Mouse (Mus musculus) small intestine, adult 2 months (tissue): ENCODE measurements around the gene Psg20.

Experiments used
- CTCF ChIP-seq: fragments of 200-500 bp; IDR thresholded peaks from 2 replicates; pipeline ENCODE4 v1.5.1; 2012; ENCODE audit warnings: low read depth, mild to moderate bottlenecking, control low read depth, inconsistent platforms, low read length, moderate library complexity, mixed read lengths; ENCODE audit not compliant: insufficient replicate concordance, insufficient read length; ENCODE audit errors: extremely low read depth
- POLR2A ChIP-seq: fragments of 200-500 bp; IDR thresholded peaks from 2 replicates; pipeline ENCODE4 v1.6.1; 2012; ENCODE audit warnings: low read depth, mild to moderate bottlenecking, control low read depth, inconsistent platforms, low read length, moderate library complexity

- TF ChIP-seq POLR2A (no peak), CTCF (no peak)
Observed at GRCm38 (mm10) chr7:18728391-18728790, 42.4 kb upstream of the Psg20 start.
